9 mouse cellular contexts compared by ENCODE assay signal in the genomic region with DNA sequence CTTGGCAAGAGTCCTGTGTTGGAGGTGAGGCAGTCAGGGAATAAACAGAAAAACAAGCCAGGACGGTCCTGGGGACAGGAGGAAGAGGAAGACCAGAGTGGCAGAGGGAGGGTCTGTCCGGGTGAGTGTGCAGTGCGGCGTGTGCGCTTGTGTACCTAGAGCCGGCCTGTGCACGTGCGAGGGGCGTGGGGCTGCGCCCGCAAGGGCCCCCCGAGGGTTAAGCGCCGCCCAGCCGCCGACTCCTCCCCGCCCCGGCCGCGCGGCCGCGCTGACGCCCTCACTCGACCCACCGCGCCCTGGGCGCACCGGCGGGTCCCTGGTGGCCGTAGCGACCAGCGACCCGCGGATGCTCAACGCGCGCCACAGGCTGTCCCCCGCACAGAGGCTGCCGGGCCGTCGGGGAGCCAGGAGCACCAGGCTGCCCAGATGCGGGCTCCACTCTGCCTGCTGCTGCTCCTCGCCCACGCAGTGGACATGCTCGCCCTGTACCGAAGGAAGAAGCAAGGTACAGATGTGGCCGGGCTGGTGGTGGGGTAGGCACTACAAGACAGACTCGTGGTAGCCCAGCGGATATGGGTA. TPM values are rescaled to one million over a fixed set of nuclear protein-coding genes. Genes with fewer than 3 reads are reported as not detected.
DNase-seq lines count a peak whose midpoint lies in the region; ATAC-seq lines count a peak whose summit lies in the region.
"Had no signal": no experiment of that assay in that cellular context is flagged by ENCODE, and none has a peak within 500 bp of the region (broad histone marks: within the 10 kb centered on the region; RNA-seq: fewer than 3 reads in every experiment).

Gene Rspo4 (plus strand): TSS at position 280 of the 579 bp plus-strand sequence.

- H3K9ac ChIP-seq in hindbrain, embryonic 15.5 days = 0 out of 2 replicates have a peak within 1 kb of the TSS, but pooled peaks have one; percentile 29
- H3K9ac ChIP-seq in midbrain, embryonic 15.5 days = no peak within 1 kb of the TSS

- H3K27ac ChIP-seq in brown adipose tissue, adult 24 weeks (replicated peaks; ENCODE audit: low read depth, low read length) = no peak within 1 kb of the TSS
- H3K27ac ChIP-seq in hindbrain, embryonic 15.5 days (replicated peaks) = no peak within 1 kb of the TSS
- no peak within 1 kb of the TSS for H3K27ac ChIP-seq in midbrain, embryonic 15.5 days

- peak; percentile 61; the same call in 1 of the 2 replicates for ATAC-seq in hindbrain, embryonic 15.5 days (ENCODE audit: low FRiP score, low read depth)
- 0 out of 2 replicates have a peak, but pooled peaks have one; percentile 27 for ATAC-seq in midbrain, embryonic 15.5 days (replicated peaks)
- no peak for ATAC-seq in CD4-positive, CD25-positive, alpha-beta regulatory T cell, adult 4 months

- peaks cover 6% of the 10 kb centered on the region; the same call in 1 of the 2 replicates for H3K4me1 ChIP-seq in brown adipose tissue, adult 24 weeks (ENCODE audit: control insufficient read depth, insufficient read depth, insufficient read length, low read length)
- H3K4me1 ChIP-seq in hindbrain, embryonic 15.5 days (replicated peaks) = peaks cover 8% of the 10 kb centered on the region
- peaks cover 7% of the 10 kb centered on the region; the same call in 1 of the 2 replicates for H3K4me1 ChIP-seq in midbrain, embryonic 15.5 days

- peaks cover 29% of the 10 kb centered on the region for H3K27me3 ChIP-seq in hindbrain, embryonic 15.5 days
- peaks cover 33% of the 10 kb centered on the region for H3K27me3 ChIP-seq in midbrain, embryonic 15.5 days (replicated peaks)

- DNase-seq in gastrocnemius, postnatal 10 days = peak; percentile 14
- no peak for DNase-seq in gastrocnemius, adult 8-10 months (ENCODE audit: low spot score in 2 of 2)
- no peak for DNase-seq in Muller cell, postnatal 12 days (ENCODE audit: inconsistent ontology term)
- DNase-seq in adrenal gland, postnatal 25 days = no peak

- 1% methylated on average over 34 of the region's 50 CpGs for WGBS in hindbrain, embryonic 15.5 days
- 1% methylated on average over 50 of the region's 50 CpGs for WGBS in midbrain, embryonic 15.5 days

- peak within 1 kb of the TSS; percentile 48 for H3K4me3 ChIP-seq in brown adipose tissue, adult 24 weeks (ENCODE audit: insufficient read depth, low read depth, low read length)
- peak within 1 kb of the TSS; percentile 41 for H3K4me3 ChIP-seq in hindbrain, embryonic 15.5 days
- H3K4me3 ChIP-seq in midbrain, embryonic 15.5 days = peak within 1 kb of the TSS; percentile 37

- H3K9me3 ChIP-seq in hindbrain, embryonic 15.5 days = no peaks in the 10 kb centered on the region
- H3K9me3 ChIP-seq in midbrain, embryonic 15.5 days = no peaks in the 10 kb centered on the region

- H3K36me3 ChIP-seq in hindbrain, embryonic 15.5 days = no peaks in the 10 kb centered on the region
- H3K36me3 ChIP-seq in midbrain, embryonic 15.5 days (replicated peaks) = no peaks in the 10 kb centered on the region

- peak within 1 kb of the TSS; percentile 74 for H3K4me2 ChIP-seq in hindbrain, embryonic 15.5 days
- peak within 1 kb of the TSS; percentile 64 for H3K4me2 ChIP-seq in midbrain, embryonic 15.5 days

RNA-seq across cellular contexts. Expression of gene Rspo4, which starts in this region (rescaled TPM):
- total RNA-seq in gastrocnemius, postnatal 10 days (2021) = not detected
- not detected for total RNA-seq in gastrocnemius, adult 8-10 months (2022)
- 4.3 and 6.7 TPM in 2 replicates for polyA plus RNA-seq in brown adipose tissue, adult 24 weeks (2012; ENCODE audit: insufficient read depth, insufficient read length, missing spikeins)
- polyA plus RNA-seq in hindbrain, embryonic 15.5 days (2015; fragmentation: Nextera tagmentation; extraction: Ambion mirVana) = 0.28 and 0.49 TPM in 2 replicates
- 0.18 and 0.36 TPM in 2 replicates for polyA plus RNA-seq in midbrain, embryonic 15.5 days (2015; fragmentation: Nextera tagmentation; extraction: Ambion mirVana)
- polyA plus RNA-seq in CD4-positive, CD25-positive, alpha-beta regulatory T cell, adult 4 months (2017; shearing (Covaris generic)) = not detected
- 0.24 TPM in 1 of 2 replicates, not detected in the other for total RNA-seq in adrenal gland, postnatal 25 days (2021)
- polyA plus RNA-seq: C2C12 had no signal

Comparison
In these comparisons a context has a peak if more than half of its experiments do, and no peak if none do; other contexts are left out.
1. Peak in DNase-seq in gastrocnemius, postnatal 10 days; RNA of the gene not detected or under 1 TPM.
2. Peak in ATAC-seq, H3K4me3 ChIP-seq, H3K9ac ChIP-seq and H3K4me2 ChIP-seq in hindbrain, embryonic 15.5 days; RNA of the gene not detected or under 1 TPM.
3. Peak in ATAC-seq, H3K4me3 ChIP-seq and H3K4me2 ChIP-seq in midbrain, embryonic 15.5 days; RNA of the gene not detected or under 1 TPM.